In genomic region chr1:185057443-185057842, GRCm38 (mm10) we compare ENCODE assay signal across 24 mouse cellular contexts. TPM values are rescaled to one million over a fixed set of nuclear protein-coding genes. Genes with fewer than 3 reads are reported as not detected.
DNase-seq lines count a peak whose midpoint lies in the region; ATAC-seq and TF ChIP-seq lines count a peak whose summit lies in the region.
"Had no signal": no experiment of that assay in that cellular context is flagged by ENCODE, and none has a peak within 500 bp of the region (broad histone marks: within the 10 kb centered on the region; RNA-seq: fewer than 3 reads in every experiment).

No protein-coding gene starts in this region.

- no peaks in the 10 kb centered on the region for H3K27me3 ChIP-seq in testis, adult 2 months (ENCODE audit: control insufficient read depth, insufficient read depth, low read length)
- H3K27me3 ChIP-seq in kidney, embryonic 15.5 days, result no peaks in the 10 kb centered on the region
- H3K27me3 ChIP-seq: limb, embryonic 13.5 days; liver, embryonic 12.5 days; midbrain, embryonic 13.5 days had no signal

- H3K4me1 ChIP-seq in testis, adult 2 months (ENCODE audit: control insufficient read depth, insufficient read depth, low read length), result peaks cover 3% of the 10 kb centered on the region
- no peaks in the 10 kb centered on the region for H3K4me1 ChIP-seq in kidney, embryonic 15.5 days
- H3K4me1 ChIP-seq: forebrain, embryonic 10.5 days; limb, embryonic 13.5 days; liver, embryonic 12.5 days; midbrain, embryonic 13.5 days had no signal

- peak overlapping the region; percentile 35; the same call in 1 of the 2 replicates for H3K4me2 ChIP-seq in kidney, embryonic 15.5 days
- H3K4me2 ChIP-seq: hindbrain, embryonic 14.5 days; limb, embryonic 13.5 days; liver, embryonic 12.5 days; midbrain, embryonic 13.5 days had no signal

- peak overlapping the region; percentile 71 for H3K4me3 ChIP-seq in testis, adult 2 months (ENCODE audit: control insufficient read depth, low read depth, low read length)
- H3K4me3 ChIP-seq in kidney, embryonic 15.5 days (replicated peaks), result no peak overlapping the region
- H3K4me3 ChIP-seq: forebrain, embryonic 10.5 days; limb, embryonic 13.5 days; liver, embryonic 12.5 days; midbrain, embryonic 13.5 days had no signal

- TF ChIP-seq POLR2A in testis, adult 2 months (IDR thresholded peaks at IDR 0.05; ENCODE audit: control insufficient read depth, low read depth, low read length), result peak; percentile 51; the same call in 1 of the 2 replicates

- no peaks in the 10 kb centered on the region for H3K36me3 ChIP-seq in testis, adult 2 months (ENCODE audit: control insufficient read depth, insufficient read depth, low read length)
- no peaks in the 10 kb centered on the region for H3K36me3 ChIP-seq in kidney, embryonic 15.5 days
- H3K36me3 ChIP-seq: forebrain, embryonic 10.5 days; limb, embryonic 13.5 days; liver, embryonic 12.5 days; midbrain, embryonic 13.5 days had no signal

- no peak overlapping the region for H3K27ac ChIP-seq in testis, adult 2 months (ENCODE audit: control insufficient read depth, insufficient read depth, low read depth, low read length)
- no peak overlapping the region for H3K27ac ChIP-seq in kidney, embryonic 15.5 days
- H3K27ac ChIP-seq: forebrain, embryonic 10.5 days; hindbrain, embryonic 14.5 days; limb, embryonic 13.5 days; liver, embryonic 12.5 days; midbrain, embryonic 13.5 days had no signal

- ATAC-seq in kidney, embryonic 15.5 days (replicated peaks; ENCODE audit: low FRiP score), result 0 out of 2 replicates have a peak, but pooled peaks have one; percentile 43
- ATAC-seq in megakaryocyte-erythroid progenitor cell, adult 5-6 weeks (replicated peaks; ENCODE audit: low FRiP score, low TSS enrichment, poor library complexity, severe bottlenecking), result no peak
- ATAC-seq: forebrain, postnatal 0 days; inflammation-experienced regulatory T-cells, adult 6 months; liver, embryonic 12.5 days; midbrain, embryonic 13.5 days had no signal

- 78% methylated on average over 15 of the region's 15 CpGs for WGBS in kidney, embryonic 15.5 days

- no peak for DNase-seq in testis, postnatal 10 days (ENCODE audit: low spot score)
- peak; percentile 31 to 61 for DNase-seq in kidney, postnatal 36 days
- DNase-seq in cerebellum, postnatal 10 days, result no peak
- DNase-seq in heart, postnatal 25 days (ENCODE audit: low spot score), result no peak
- DNase-seq: cerebellum, adult 11 months; cerebellum, postnatal 14 days; forebrain, postnatal 0 days; gastrocnemius, postnatal 36 days; heart, postnatal 36 days; layer of hippocampus, adult 9-11 months; lung, adult 2 months; lung, postnatal 14 days; right cerebral cortex, postnatal 14 days; thymus, adult 2 months; thymus, postnatal 4 days had no signal

- H3K9me3 ChIP-seq in kidney, embryonic 15.5 days (replicated peaks), result no peaks in the 10 kb centered on the region
- H3K9me3 ChIP-seq: forebrain, embryonic 10.5 days; limb, embryonic 13.5 days; liver, embryonic 12.5 days; midbrain, embryonic 13.5 days had no signal

- TF ChIP-seq CTCF in testis, adult 2 months (IDR thresholded peaks at IDR 0.05; ENCODE audit: control insufficient read depth, insufficient read depth, insufficient replicate concordance, low read depth, low read length), result no peak

- no peak overlapping the region for H3K9ac ChIP-seq in kidney, embryonic 15.5 days
- H3K9ac ChIP-seq: forebrain, postnatal 0 days; hindbrain, embryonic 14.5 days; limb, embryonic 13.5 days; liver, embryonic 12.5 days; midbrain, embryonic 13.5 days had no signal

- intact Hi-C loops in heart, postnatal 25 days (cut with DNase I), result no loop called here

RNA-seq across cellular contexts. Expression of gene Mark1, which starts 58.1 kb away (rescaled TPM):
- 1.3 and 1.5 TPM in 2 replicates for polyA plus RNA-seq in testis, adult 2 months (2012; rRNA removed)
- 1.7 and 2.0 TPM in 2 replicates for polyA plus RNA-seq in kidney, embryonic 15.5 days (2015; fragmentation: Nextera tagmentation; extraction: Ambion mirVana)
- total RNA-seq in megakaryocyte-erythroid progenitor cell, adult 5-6 weeks (2014; fragmentation: Nextera tagmentation), result not detected in 2 replicates
- not detected in 2 replicates for total RNA-seq in megakaryocyte-erythroid progenitor cell, adult 5-6 weeks (2017)
- total RNA-seq in heart, postnatal 25 days (2021), result 1 to 10 TPM; 7.0 to 7.6 TPM
- polyA plus RNA-seq: inflammation-experienced regulatory T-cells, adult 6 months had no signal

Comparison
In these comparisons a context has a peak if more than half of its experiments do, and no peak if none do; other contexts are left out.
1. DNase-seq: peak in kidney, postnatal 36 days (2 of 2); none in testis, postnatal 10 days (single experiment), cerebellum, postnatal 10 days (0 of 2) and heart, postnatal 25 days (single experiment).
2. RNA of gene Mark1, which starts 58.1 kb away (total RNA-seq): 7.0 to 7.6 TPM in heart, postnatal 25 days; not detected in megakaryocyte-erythroid progenitor cell, adult 5-6 weeks; every median in the first group is over 4 times any median in the second.